Mouse (Mus musculus): ENCODE measurements around the gene Wwox. TPM values are rescaled to one million over a fixed set of nuclear protein-coding genes. Genes with fewer than 3 reads are reported as not detected.
A peak's percentile ranks its signal among the peaks of the same experiment; 100 is the strongest.

Wwox gene
- polyA plus RNA-seq, 1 experiment from 2014 or later = 10.2 TPM

DNA sequence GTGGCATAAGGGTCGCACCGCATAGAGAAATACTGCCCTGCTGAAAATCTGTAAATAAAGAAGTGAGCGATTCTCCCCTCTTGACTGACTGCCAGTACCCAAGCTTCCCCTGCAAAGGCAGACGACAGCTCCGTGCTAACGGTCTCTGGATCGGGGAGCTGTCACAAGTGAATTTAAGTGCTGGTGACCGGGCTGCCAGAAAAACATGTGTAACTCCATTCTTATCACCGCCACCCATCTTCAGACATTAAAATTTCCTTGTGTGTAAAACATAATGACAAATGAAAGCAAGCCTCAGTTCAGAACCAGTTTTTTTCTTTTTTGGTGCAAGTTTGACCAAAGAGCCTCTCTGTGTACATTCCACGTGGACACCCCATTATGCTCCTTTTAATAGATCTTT is 242.7 kb downstream of the Wwox start:
- Histone ChIP-seq H3K4me1 (no peaks in the 10 kb centered on the region; the same call in 1 of the 2 replicates), H3K27ac (no peak overlapping the region), H3K36me3 (ENCODE audit: poor library complexity, severe bottlenecking) (no peaks in the 10 kb centered on the region), H3K4me3 (no peak overlapping the region), H3K9me3 (replicated peaks) (no peaks in the 10 kb centered on the region), H3K4me2 (no peak overlapping the region), H3K27me3 (no peaks in the 10 kb centered on the region), H3K9ac (no peak overlapping the region)
- ATAC-seq = no peak
- 58% methylated on average over 10 of the region's 10 CpGs for WGBS

GRCm38 (mm10) chr8:114684046-114684702 is 244.7 kb downstream of the Wwox start:
- no peak overlapping the region for H3K9ac ChIP-seq
- H3K4me1 ChIP-seq = no peaks in the 10 kb centered on the region; the same call in 1 of the 2 replicates
- ATAC-seq = no peak
- H3K36me3 ChIP-seq (ENCODE audit: poor library complexity, severe bottlenecking) = no peaks in the 10 kb centered on the region
- H3K9me3 ChIP-seq (replicated peaks) = no peaks in the 10 kb centered on the region
- H3K27me3 ChIP-seq = no peaks in the 10 kb centered on the region
- WGBS = 88% methylated on average over 11 of the region's 11 CpGs
- no peak overlapping the region for H3K4me2 ChIP-seq
- no peak overlapping the region for H3K27ac ChIP-seq
- no peak overlapping the region for H3K4me3 ChIP-seq

GRCm38 (mm10) chr8:114686462-114686861 is 247.0 kb downstream of the Wwox start:
- no peak overlapping the region for H3K4me2 ChIP-seq
- WGBS = 89% methylated on average over 4 of the region's 4 CpGs

GRCm38 (mm10) chr8:114688732-114689131 is 249.3 kb downstream of the Wwox start:
- Histone ChIP-seq H3K4me3 (no peak overlapping the region), H3K27me3 (no peaks in the 10 kb centered on the region), H3K27ac (no peak overlapping the region), H3K4me1 (no peaks in the 10 kb centered on the region), H3K4me2 (no peak overlapping the region), H3K36me3 (ENCODE audit: poor library complexity, severe bottlenecking) (no peaks in the 10 kb centered on the region), H3K9me3 (replicated peaks) (no peaks in the 10 kb centered on the region), H3K9ac (no peak overlapping the region)
- ATAC-seq = no peak
- WGBS = 90% methylated on average over 11 of the region's 11 CpGs

More at GRCm38 (mm10) chr8:114686462-114686861, 247.0 kb downstream of the Wwox start:
- no peaks in the 10 kb centered on the region; the same call in 1 of the 2 replicates for H3K4me1 ChIP-seq
- H3K9ac ChIP-seq = no peak overlapping the region
- H3K36me3 ChIP-seq (ENCODE audit: poor library complexity, severe bottlenecking) = no peaks in the 10 kb centered on the region
- H3K27me3 ChIP-seq = no peaks in the 10 kb centered on the region
- ATAC-seq = no peak
- H3K27ac ChIP-seq = no peak overlapping the region
- no peak overlapping the region for H3K4me3 ChIP-seq
- no peaks in the 10 kb centered on the region for H3K9me3 ChIP-seq (replicated peaks)

DNA sequence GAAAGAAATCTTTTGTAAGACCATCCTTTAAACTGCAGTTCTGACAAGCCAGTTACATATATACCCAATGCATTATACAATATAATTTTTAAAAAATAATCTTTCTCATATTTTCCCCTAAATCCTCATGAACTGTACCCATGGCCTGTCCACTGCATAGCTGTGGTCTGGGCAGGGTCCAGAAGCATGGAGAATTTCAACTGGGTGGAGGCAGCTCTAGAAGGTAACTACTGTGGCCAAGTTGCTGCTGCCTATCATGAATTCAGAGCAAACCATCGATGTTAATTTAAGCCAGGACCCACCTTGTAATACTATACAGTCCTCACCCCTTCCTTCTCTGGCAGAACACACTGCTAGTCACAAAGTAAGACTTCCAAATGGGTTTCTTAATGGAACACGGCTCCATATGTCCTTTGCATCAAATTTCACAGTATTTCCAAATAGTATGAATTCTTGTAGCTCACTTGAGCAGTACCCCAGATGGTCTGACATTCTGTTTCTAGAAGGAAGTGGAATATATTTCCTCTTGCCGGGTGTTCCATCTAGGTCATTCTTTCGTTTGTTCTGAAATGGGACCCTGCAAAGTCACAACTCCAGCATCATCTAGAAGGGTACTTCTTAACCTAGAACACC is 255.2 kb downstream of the Wwox start:
- no peak for ATAC-seq
- 83% methylated on average over 4 of the region's 4 CpGs for whole genome bisulfite sequencing
- no peaks in the 10 kb centered on the region for H3K4me1 ChIP-seq
- H3K27me3 ChIP-seq = no peaks in the 10 kb centered on the region
- no peak overlapping the region for H3K4me3 ChIP-seq
- H3K4me2 ChIP-seq = no peak overlapping the region
- H3K27ac ChIP-seq = no peak overlapping the region
- H3K36me3 ChIP-seq (ENCODE audit: poor library complexity, severe bottlenecking) = no peaks in the 10 kb centered on the region
- no peak overlapping the region for H3K9ac ChIP-seq
- no peaks in the 10 kb centered on the region for H3K9me3 ChIP-seq (replicated peaks)

- WGBS = 75% methylated on average over 5 of the region's 5 CpGs
- no peaks in the 10 kb centered on the region for H3K27me3 ChIP-seq
- H3K27ac ChIP-seq = no peak overlapping the region
- no peak overlapping the region for H3K4me2 ChIP-seq
- no peak for ATAC-seq
- peaks cover 7% of the 10 kb centered on the region; the same call in 1 of the 2 replicates for H3K4me1 ChIP-seq
- H3K9ac ChIP-seq = no peak overlapping the region
- H3K9me3 ChIP-seq (replicated peaks) = no peaks in the 10 kb centered on the region
- no peak overlapping the region for H3K4me3 ChIP-seq
- H3K36me3 ChIP-seq (ENCODE audit: poor library complexity, severe bottlenecking) = no peaks in the 10 kb centered on the region
Measured at GRCm38 (mm10) chr8:114703517-114703916, 264.1 kb downstream of the Wwox start.

- peak; percentile 53; the same call in 1 of the 2 replicates for ATAC-seq
- no peak overlapping the region for H3K4me3 ChIP-seq
- H3K36me3 ChIP-seq (ENCODE audit: poor library complexity, severe bottlenecking) = no peaks in the 10 kb centered on the region
- H3K4me2 ChIP-seq = no peak overlapping the region
- no peak overlapping the region; the same call in 1 of the 2 replicates for H3K27ac ChIP-seq
- WGBS = 53% methylated on average over 15 of the region's 15 CpGs
- 0 out of 2 replicates have a peak overlapping the region, but pooled peaks have one; percentile 5 for H3K9ac ChIP-seq
- peaks cover 7% of the 10 kb centered on the region; the same call in 1 of the 2 replicates for H3K4me1 ChIP-seq
- no peaks in the 10 kb centered on the region for H3K9me3 ChIP-seq (replicated peaks)
- H3K27me3 ChIP-seq = no peaks in the 10 kb centered on the region
Measured at GRCm38 (mm10) chr8:114707538-114708138, 268.2 kb downstream of the Wwox start.

DNA sequence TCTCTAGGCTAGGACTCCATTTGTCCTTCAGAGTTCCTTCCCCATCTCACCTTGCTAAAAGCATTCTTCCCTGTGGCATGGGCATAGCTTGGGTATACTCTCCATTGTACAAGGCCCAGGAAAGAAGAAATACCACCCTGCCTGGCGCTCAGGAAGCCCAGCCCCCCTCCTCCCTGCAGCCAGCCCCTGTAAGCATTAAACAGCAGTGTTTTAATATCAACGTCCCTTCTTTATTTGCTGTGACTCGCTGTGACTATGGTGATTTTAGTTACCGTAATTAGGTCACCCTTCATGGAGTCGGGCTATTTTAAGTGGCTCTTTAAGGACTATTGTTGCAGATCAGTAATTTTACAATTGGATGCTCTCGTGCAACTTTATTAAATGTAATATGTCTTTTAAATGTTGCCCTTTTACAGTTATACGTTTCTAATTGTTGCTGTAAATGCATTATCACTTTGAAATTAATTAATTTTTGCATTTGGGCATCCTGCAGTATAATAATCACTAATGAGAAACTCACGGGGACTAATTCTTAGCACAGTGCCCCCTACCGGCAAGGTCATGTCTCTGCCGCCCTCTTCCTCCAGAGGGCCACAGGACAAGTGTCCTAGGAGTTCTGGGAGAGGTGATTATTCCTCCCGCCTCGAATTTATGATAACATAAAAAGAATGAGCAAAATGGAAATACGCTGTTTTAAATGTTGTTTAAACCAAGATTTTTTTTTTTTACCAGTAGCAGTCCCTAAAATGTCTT is 276.0 kb downstream of the Wwox start:
- no peak overlapping the region for H3K4me3 ChIP-seq
- no peaks in the 10 kb centered on the region for H3K36me3 ChIP-seq (ENCODE audit: poor library complexity, severe bottlenecking)
- no peak overlapping the region for H3K9ac ChIP-seq
- H3K4me1 ChIP-seq = no peaks in the 10 kb centered on the region
- H3K9me3 ChIP-seq (replicated peaks) = no peaks in the 10 kb centered on the region
- H3K4me2 ChIP-seq = no peak overlapping the region
- H3K27ac ChIP-seq = no peak overlapping the region
- WGBS = 58% methylated on average over 13 of the region's 13 CpGs
- no peaks in the 10 kb centered on the region for H3K27me3 ChIP-seq
- no peak for ATAC-seq

GRCm38 (mm10) chr8:114716546-114717255 is 277.2 kb downstream of the Wwox start:
- Histone ChIP-seq H3K9me3 (replicated peaks) (no peaks in the 10 kb centered on the region), H3K27me3 (no peaks in the 10 kb centered on the region), H3K36me3 (ENCODE audit: poor library complexity, severe bottlenecking) (no peaks in the 10 kb centered on the region), H3K4me2 (no peak overlapping the region), H3K4me1 (no peaks in the 10 kb centered on the region), H3K9ac (no peak overlapping the region), H3K27ac (no peak overlapping the region), H3K4me3 (no peak overlapping the region)
- no peak for ATAC-seq
- WGBS = 84% methylated on average over 14 of the region's 14 CpGs

DNA sequence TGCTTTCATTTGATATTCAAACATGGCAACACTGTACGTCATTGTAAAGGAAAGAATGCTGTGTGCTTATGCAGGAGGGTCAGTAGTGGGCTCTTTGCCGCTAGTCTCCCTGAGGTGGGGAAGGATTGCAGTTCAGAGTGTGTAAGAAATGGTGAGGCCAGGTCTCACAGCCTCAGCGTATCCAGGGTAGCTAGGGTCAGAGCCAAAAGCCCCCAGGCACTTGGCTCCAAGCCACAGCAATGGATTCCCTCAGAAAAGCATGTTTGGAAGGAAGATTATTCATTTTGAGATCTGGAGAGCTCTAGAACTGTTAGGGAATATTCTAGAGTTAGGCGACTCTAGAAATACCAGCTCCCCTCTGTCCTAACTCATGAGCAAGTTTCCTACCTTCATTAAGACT is 279.4 kb downstream of the Wwox start:
- no peak overlapping the region for H3K27ac ChIP-seq
- H3K9me3 ChIP-seq (replicated peaks) = no peaks in the 10 kb centered on the region
- H3K36me3 ChIP-seq (ENCODE audit: poor library complexity, severe bottlenecking) = no peaks in the 10 kb centered on the region
- no peak overlapping the region for H3K4me3 ChIP-seq
- no peaks in the 10 kb centered on the region for H3K27me3 ChIP-seq
- H3K4me2 ChIP-seq = no peak overlapping the region
- 81% methylated on average over 4 of the region's 4 CpGs for WGBS
- H3K4me1 ChIP-seq = no peaks in the 10 kb centered on the region
- H3K9ac ChIP-seq = no peak overlapping the region
- no peak for ATAC-seq

DNA sequence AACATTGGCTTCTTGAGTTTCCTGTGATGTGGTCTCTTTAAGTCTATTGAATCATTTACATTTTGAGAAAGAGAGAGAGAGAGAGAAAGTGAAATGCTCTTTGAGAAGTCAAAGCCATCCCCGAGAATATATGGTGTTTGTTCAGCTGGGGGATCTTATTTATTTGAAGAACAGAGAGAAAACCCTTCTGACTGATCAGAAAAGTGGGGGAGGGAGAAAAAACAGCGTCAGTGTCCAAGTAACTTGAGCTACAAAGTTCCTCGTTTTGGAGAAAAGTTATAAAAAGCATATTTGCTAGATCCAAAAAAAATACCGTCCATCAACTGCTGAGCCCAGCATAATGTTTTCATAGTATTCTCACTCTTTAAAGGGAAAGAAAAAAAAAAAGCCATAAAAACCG is 283.2 kb downstream of the Wwox start:
- no peak for ATAC-seq
- H3K4me2 ChIP-seq = no peak overlapping the region
- no peaks in the 10 kb centered on the region for H3K9me3 ChIP-seq (replicated peaks)
- H3K27ac ChIP-seq = no peak overlapping the region
- H3K9ac ChIP-seq = no peak overlapping the region
- no peaks in the 10 kb centered on the region for H3K27me3 ChIP-seq
- no peaks in the 10 kb centered on the region for H3K4me1 ChIP-seq
- no peaks in the 10 kb centered on the region for H3K36me3 ChIP-seq (ENCODE audit: poor library complexity, severe bottlenecking)
- no peak overlapping the region for H3K4me3 ChIP-seq
- 64% methylated on average over 5 of the region's 5 CpGs for whole genome bisulfite sequencing

Data from forebrain, embryonic 13.5 days (tissue).